Mouse (Mus musculus) forebrain, embryonic 11.5 days (tissue): ENCODE measurements around the gene Zfp950. TPM values are rescaled to one million over a fixed set of nuclear protein-coding genes. Genes with fewer than 3 reads are reported as not detected.

Experiments
- ATAC-seq: fragments of 200-750 bp; cut with Nextera tagmentation; replicated peaks from 2 replicates; pipeline ENCODE4 v1.8.0; 2017; ENCODE audit warnings: moderate TSS enrichment; ENCODE audit not compliant: low FRiP score
- DNase-seq: peaks from one replicate; pipeline ENCODE4 v3.0.0-alpha.2; 2017; ENCODE audit warnings: low spot score
- H3K27ac ChIP-seq: fragments of 300-500 bp; sonication (generic); 2 replicates; pipeline ENCODE4 v1.5.1; 2014; ENCODE audit warnings: low read depth, low read length
- H3K27me3 ChIP-seq: fragments of 300-500 bp; sonication (generic); 2 replicates; pipeline ENCODE4 v1.6.1; 2014; ENCODE audit warnings: mild to moderate bottlenecking, low read length, mixed read lengths; ENCODE audit not compliant: control insufficient read depth, insufficient read depth
- H3K36me3 ChIP-seq: fragments of 300-500 bp; sonication (generic); 2 replicates; pipeline ENCODE4 v1.6.1; 2014; ENCODE audit warnings: mild to moderate bottlenecking, low read length, moderate library complexity, mixed read lengths; ENCODE audit not compliant: control insufficient read depth, insufficient read depth
- H3K4me1 ChIP-seq: fragments of 300-500 bp; sonication (generic); replicated peaks from 2 replicates; pipeline ENCODE4 v1.6.1; 2014; ENCODE audit warnings: low read length, mixed read lengths; ENCODE audit not compliant: control insufficient read depth, insufficient read depth
- H3K4me2 ChIP-seq: fragments of 300-500 bp; sonication (generic); 2 replicates; pipeline ENCODE4 v1.6.1; 2014; ENCODE audit warnings: low read depth, mild to moderate bottlenecking, low read length, moderate library complexity, mixed read lengths; ENCODE audit not compliant: severe bottlenecking
- H3K4me3 ChIP-seq: fragments of 300-500 bp; sonication (generic); 2 replicates; pipeline ENCODE4 v1.5.1; 2014; ENCODE audit warnings: low read depth, low read length
- H3K9ac ChIP-seq: fragments of 300-500 bp; sonication (generic); 2 replicates; pipeline ENCODE4 v1.6.1; 2014; ENCODE audit warnings: low read length
- H3K9me3 ChIP-seq: fragments of 300-500 bp; sonication (generic); 2 replicates; pipeline ENCODE4 v1.6.1; 2016; ENCODE audit warnings: low read length, mixed read lengths; ENCODE audit not compliant: control insufficient read depth
- WGBS: fragments of 180-500 bp; shearing (Covaris S2); extraction: QIAGEN DNeasy Blood & Tissue Kit; methylation state at CpG from one replicate; pipeline ENCODE4 v1.1.7; 2014; 5-methylcytosine and 5-hydroxymethylcytosine counted together
- polyA plus RNA-seq: library from polyadenylated mRNA; unstranded; fragments of >200 nt; fragmentation: Nextera tagmentation; extraction: Ambion mirVana; gene quantifications from 2 replicates; pipeline ENCODE4 v1.2.1, GENCODE M21; 2014

The Zfp950 gene
- polyA plus RNA-seq, 1 experiment from 2014 or later = 25.6 TPM

GRCm38 (mm10) chr19:61080251-61080749 is 60.3 kb downstream of the Zfp950 start:
- Histone ChIP-seq H3K27me3 (no peaks in the 10 kb centered on the region), H3K27ac (no peak overlapping the region), H3K36me3 (no peaks in the 10 kb centered on the region), H3K4me3 (no peak overlapping the region), H3K9me3 (no peaks in the 10 kb centered on the region), H3K4me1 (no peaks in the 10 kb centered on the region), H3K4me2 (no peak overlapping the region), H3K9ac (no peak overlapping the region)
- 95% methylated on average over 5 of the region's 5 CpGs for whole genome bisulfite sequencing
- DNase-seq (no peak), ATAC-seq (no peak)

- Histone ChIP-seq H3K4me3 (no peak overlapping the region), H3K27ac (no peak overlapping the region), H3K9me3 (no peaks in the 10 kb centered on the region), H3K27me3 (no peaks in the 10 kb centered on the region), H3K4me2 (no peak overlapping the region), H3K4me1 (no peaks in the 10 kb centered on the region), H3K9ac (no peak overlapping the region), H3K36me3 (no peaks in the 10 kb centered on the region)
- no peak for ATAC-seq
- 93% methylated on average over 3 of the region's 3 CpGs for WGBS
- no peak for DNase-seq
Observed at GRCm38 (mm10) chr19:61078622-61079021, 62.0 kb downstream of the Zfp950 start.

- 86% methylated on average over 1 of the region's 1 CpGs for WGBS
- Histone ChIP-seq H3K27ac (no peak overlapping the region), H3K27me3 (no peaks in the 10 kb centered on the region)
Observed at GRCm38 (mm10) chr19:61065011-61065410, 75.6 kb downstream of the Zfp950 start.

GRCm38 (mm10) chr19:61064386-61064785 is 76.3 kb downstream of the Zfp950 start:
- WGBS = 83% methylated on average over 3 of the region's 3 CpGs
- no peak overlapping the region for H3K4me3 ChIP-seq
- no peak for ATAC-seq

More at GRCm38 (mm10) chr19:61065011-61065410, 75.6 kb downstream of the Zfp950 start:
- no peaks in the 10 kb centered on the region for H3K9me3 ChIP-seq
- H3K4me3 ChIP-seq = no peak overlapping the region
- no peak overlapping the region for H3K9ac ChIP-seq
- no peaks in the 10 kb centered on the region for H3K36me3 ChIP-seq
- H3K4me2 ChIP-seq = no peak overlapping the region
- no peaks in the 10 kb centered on the region for H3K4me1 ChIP-seq
- ATAC-seq (no peak), DNase-seq (no peak)

GRCm38 (mm10) chr19:61057581-61057980 is 83.1 kb downstream of the Zfp950 start:
- DNase-seq (no peak), ATAC-seq (no peak)
- Histone ChIP-seq H3K4me1 (no peaks in the 10 kb centered on the region), H3K36me3 (no peaks in the 10 kb centered on the region), H3K9ac (no peak overlapping the region), H3K9me3 (no peaks in the 10 kb centered on the region), H3K27ac (no peak overlapping the region), H3K4me3 (no peak overlapping the region), H3K4me2 (no peak overlapping the region), H3K27me3 (no peaks in the 10 kb centered on the region)
- WGBS = 33% methylated on average over 3 of the region's 3 CpGs

More at GRCm38 (mm10) chr19:61064386-61064785, 76.3 kb downstream of the Zfp950 start:
- no peak for DNase-seq
- Histone ChIP-seq H3K9ac (no peak overlapping the region), H3K4me1 (no peaks in the 10 kb centered on the region), H3K27me3 (no peaks in the 10 kb centered on the region), H3K27ac (no peak overlapping the region), H3K36me3 (no peaks in the 10 kb centered on the region), H3K4me2 (no peak overlapping the region), H3K9me3 (no peaks in the 10 kb centered on the region)

GRCm38 (mm10) chr19:61056783-61057410 is 83.7 kb downstream of the Zfp950 start:
- no peak overlapping the region for H3K4me3 ChIP-seq
- ATAC-seq (no peak), DNase-seq (no peak)
- no peak overlapping the region for H3K27ac ChIP-seq
- no peaks in the 10 kb centered on the region for H3K27me3 ChIP-seq
- H3K9me3 ChIP-seq = no peaks in the 10 kb centered on the region
- no peaks in the 10 kb centered on the region for H3K4me1 ChIP-seq
- no peak overlapping the region for H3K9ac ChIP-seq
- no peak overlapping the region for H3K4me2 ChIP-seq
- 77% methylated on average over 5 of the region's 5 CpGs for WGBS
- no peaks in the 10 kb centered on the region for H3K36me3 ChIP-seq

GRCm38 (mm10) chr19:61052786-61053185 is 87.9 kb downstream of the Zfp950 start:
- H3K27me3 ChIP-seq = no peaks in the 10 kb centered on the region
- no peak overlapping the region for H3K4me2 ChIP-seq
- no peak for DNase-seq
- H3K27ac ChIP-seq = no peak overlapping the region
- no peaks in the 10 kb centered on the region for H3K9me3 ChIP-seq
- no peak overlapping the region for H3K9ac ChIP-seq
- ATAC-seq = no peak
- no peak overlapping the region for H3K4me3 ChIP-seq
- H3K36me3 ChIP-seq = no peaks in the 10 kb centered on the region
- no peaks in the 10 kb centered on the region for H3K4me1 ChIP-seq

GRCm38 (mm10) chr19:61052008-61052407 is 88.6 kb downstream of the Zfp950 start:
- Histone ChIP-seq H3K27me3 (no peaks in the 10 kb centered on the region), H3K4me3 (no peak overlapping the region)
- no peak for ATAC-seq

GRCm38 (mm10) chr19:61051151-61051550 is 89.5 kb downstream of the Zfp950 start:
- WGBS = 86% methylated on average over 1 of the region's 1 CpGs
- ATAC-seq = no peak
- Histone ChIP-seq H3K9me3 (no peaks in the 10 kb centered on the region), H3K27me3 (no peaks in the 10 kb centered on the region), H3K27ac (no peak overlapping the region), H3K4me2 (no peak overlapping the region), H3K4me1 (no peaks in the 10 kb centered on the region), H3K4me3 (no peak overlapping the region), H3K9ac (no peak overlapping the region), H3K36me3 (no peaks in the 10 kb centered on the region)
- no peak for DNase-seq

More at GRCm38 (mm10) chr19:61052008-61052407, 88.6 kb downstream of the Zfp950 start:
- Histone ChIP-seq H3K27ac (no peak overlapping the region), H3K36me3 (no peaks in the 10 kb centered on the region), H3K9me3 (no peaks in the 10 kb centered on the region), H3K4me2 (no peak overlapping the region), H3K4me1 (no peaks in the 10 kb centered on the region), H3K9ac (no peak overlapping the region)
- DNase-seq = no peak
